Comparison of ENCODE assay signal across 24 mouse cellular contexts in the genomic region with DNA sequence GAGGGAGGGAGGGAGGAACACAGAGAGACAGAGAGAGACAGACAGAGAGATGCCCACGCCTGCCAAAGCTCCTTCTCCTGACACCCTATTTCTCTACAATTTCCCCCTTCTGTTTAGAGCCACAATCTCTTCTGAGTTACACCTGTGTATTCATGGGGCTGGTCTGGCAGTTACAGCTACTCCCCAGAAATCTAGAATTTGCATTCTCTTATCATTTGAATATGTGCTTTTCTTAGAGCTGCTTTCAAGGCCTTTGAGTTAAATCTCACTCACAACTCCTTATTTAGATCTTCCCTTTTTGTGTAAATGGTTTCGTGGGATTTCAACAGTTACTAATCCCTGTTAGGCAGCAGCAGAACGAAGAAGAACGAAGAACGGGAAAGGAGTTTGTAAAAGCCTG. TPM values are rescaled to one million over a fixed set of nuclear protein-coding genes. Genes with fewer than 3 reads are reported as not detected.
DNase-seq lines count a peak whose midpoint lies in the region; ATAC-seq and TF ChIP-seq lines count a peak whose summit lies in the region.
"Had no signal": no experiment of that assay in that cellular context is flagged by ENCODE, and none has a peak within 500 bp of the region (broad histone marks: within the 10 kb centered on the region; RNA-seq: fewer than 3 reads in every experiment).

No protein-coding gene starts in this region.

- H3K4me1 ChIP-seq in CH12.LX (ENCODE audit: control insufficient read depth in 1 of 2, insufficient read depth in 2 of 2) = peaks cover 20 to 56% of the 10 kb centered on the region in 2 experiments
- peaks cover 14 to 27% of the 10 kb centered on the region in 2 experiments for H3K4me1 ChIP-seq in MEL (ENCODE audit: control insufficient read depth in 1 of 2, insufficient read depth in 2 of 2, low read length in 2 of 2)

- H3K27me3 ChIP-seq in CH12.LX (replicated peaks) = no peaks in the 10 kb centered on the region
- H3K27me3 ChIP-seq in MEL (ENCODE audit: control insufficient read depth in 1 of 2, insufficient read depth in 2 of 2, low read length in 2 of 2) = no peaks in the 10 kb centered on the region
- H3K27me3 ChIP-seq: Patski had no signal

- H3K9ac ChIP-seq in CH12.LX (ENCODE audit: insufficient read depth, low read depth) (peak overlapping the region; percentile 100), MEL (ENCODE audit: control insufficient read depth, low read depth, low read length, poor library complexity, severe bottlenecking) (peak overlapping the region; percentile 64)

- TF ChIP-seq RAD21 in CH12.LX (IDR thresholded peaks at IDR 0.05; ENCODE audit: low read depth, low read length) = no peak
- no peak for TF ChIP-seq RAD21 in MEL (IDR thresholded peaks at IDR 0.05; ENCODE audit: low read depth, low read length)

- no peaks in the 10 kb centered on the region for H3K36me3 ChIP-seq in CH12.LX (replicated peaks in 1 of 2; ENCODE audit: control insufficient read depth in 1 of 2, insufficient read depth in 1 of 2, low read length in 1 of 2)
- H3K36me3 ChIP-seq in MEL (ENCODE audit: control insufficient read depth in 1 of 2, insufficient read depth in 2 of 2, low read length in 2 of 2) = peaks cover 0 to 46% of the 10 kb centered on the region in 2 experiments; a peak in 2 of 4 replicates
- H3K36me3 ChIP-seq: G1E had no signal

- ATAC-seq in granulocyte monocyte progenitor cell, adult 5-6 weeks (replicated peaks; ENCODE audit: poor library complexity, severe bottlenecking) = no peak
- ATAC-seq: activated CD4-positive, CD25-positive, alpha-beta regulatory T cell, adult 4 months; CD4-positive, CD25-positive, alpha-beta regulatory T cell, adult 4 months; Patski had no signal

- DNase-seq in A20 (ENCODE audit: low read depth, low spot score) (peak; percentile 71), CH12.LX (ENCODE audit: extremely low read depth) (peak; percentile 80), MEL (ENCODE audit: low read depth, low spot score) (peak; percentile 46)
- no peak for DNase-seq in left cerebral cortex, adult 18-20 months (ENCODE audit: low spot score in 2 of 2)
- DNase-seq in frontal cortex, postnatal 36 days (ENCODE audit: low spot score in 2 of 2) = no peak
- DNase-seq: adrenal gland, adult 2 months; adrenal gland, adult 8-10 months; adrenal gland, postnatal 10 days; adrenal gland, postnatal 14 days; adrenal gland, postnatal 25 days; adrenal gland, postnatal 36 days; B cell, adult 2 months; cerebellum, adult 11 months; cerebellum, adult 11-12 months; cerebellum, adult 18-20 months; cerebellum, adult 2 months; cerebellum, adult 8-10 months; cerebellum, adult 9-10 months had no signal

- peak overlapping the region; percentile 95 for H3K4me2 ChIP-seq in CH12.LX (ENCODE audit: insufficient read depth, low read depth, poor library complexity, severe bottlenecking)

- H3K9me3 ChIP-seq in CH12.LX (replicated peaks; ENCODE audit: low read length) (no peaks in the 10 kb centered on the region), MEL (replicated peaks; ENCODE audit: insufficient read depth, low read length) (no peaks in the 10 kb centered on the region)

- H3K27ac ChIP-seq in CH12.LX (ENCODE audit: insufficient read depth, low read depth) = peak overlapping the region; percentile 100
- H3K27ac ChIP-seq in MEL (ENCODE audit: control insufficient read depth, low read depth, low read length) = peak overlapping the region; percentile 96

- H3K79me2 ChIP-seq in CH12.LX (replicated peaks; ENCODE audit: control insufficient read depth, extremely low read depth, insufficient read depth, poor library complexity, severe bottlenecking) (peaks cover 6% of the 10 kb centered on the region), MEL (ENCODE audit: control insufficient read depth, insufficient read depth, low read length, poor library complexity) (no peaks in the 10 kb centered on the region)

- in situ Hi-C loops in CH12.LX (cut with MboI; ENCODE audit: low pct_ligation_motif_present, low pct_unique_long_range_greater_than_20kb, low sequenced_read_pairs) = no loop called here

- peak; percentile 74; the same call in 1 of the 2 replicates for TF ChIP-seq POLR2A in CH12.LX (IDR thresholded peaks at IDR 0.05; ENCODE audit: low read depth, low read length)
- no peak for TF ChIP-seq POLR2A in MEL (IDR thresholded peaks at IDR 0.05; ENCODE audit: control insufficient read depth in 1 of 2, insufficient read depth in 1 of 2, low read depth in 1 of 2, low read length in 2 of 2, poor library complexity in 1 of 2)

- H3K4me3 ChIP-seq in CH12.LX (replicated peaks in 1 of 3; ENCODE audit: low read depth in 2 of 3, low read length in 2 of 3, poor library complexity in 1 of 3) = peak overlapping the region; percentile 42 to 85 (median 53)
- no peak overlapping the region; a peak in 1 of 4 replicates for H3K4me3 ChIP-seq in MEL (ENCODE audit: control insufficient read depth in 1 of 2, insufficient read depth in 1 of 2, low read depth in 2 of 2, low read length in 2 of 2)

- no peak for TF ChIP-seq CTCF in CH12.LX (conservative IDR thresholded peaks at IDR 0.05 in 1 of 2, IDR thresholded peaks at IDR 0.05 in 1 of 2; ENCODE audit: low read depth in 2 of 2, low read length in 2 of 2)
- no peak for TF ChIP-seq CTCF in MEL (IDR thresholded peaks at IDR 0.05 in 2 of 3, conservative IDR thresholded peaks at IDR 0.05 in 1 of 3; ENCODE audit: control insufficient read depth in 1 of 3, insufficient read depth in 1 of 3, low read depth in 2 of 3, low read length in 3 of 3, poor library complexity in 1 of 3, severe bottlenecking in 1 of 3)

- no peak for TF ChIP-seq EP300 in CH12.LX (IDR thresholded peaks at IDR 0.05; ENCODE audit: low read length)
- peak in 1 of 2 experiments; percentile 42; a peak in 2 of 4 replicates for TF ChIP-seq EP300 in MEL (IDR thresholded peaks at IDR 0.05; ENCODE audit: low read depth in 1 of 2, low read length in 2 of 2)

- dilution Hi-C loops in CH12.LX (cut with MboI; ENCODE audit: extremely low pct_ligation_motif_present, extremely low pct_unique_long_range_greater_than_20kb, low sequenced_read_pairs) = no loop called here

TF ChIP-seq in CH12.LX, 34 proteins besides CTCF, POLR2A, EP300 and RAD21:
- TF ChIP-seq SIN3A (IDR thresholded peaks at IDR 0.05; ENCODE audit: low read length) (no peak), ZMIZ1 (IDR thresholded peaks at IDR 0.05; ENCODE audit: low read depth, low read length) (no peak), CHD2 (IDR thresholded peaks at IDR 0.05; ENCODE audit: low read length) (no peak), PAX5 (IDR thresholded peaks at IDR 0.05; ENCODE audit: low read length) (no peak), TBP (conservative IDR thresholded peaks at IDR 0.05; ENCODE audit: low read depth, low read length) (peak; percentile 95)

TF ChIP-seq in MEL, 35 proteins besides CTCF, POLR2A, EP300 and RAD21:
- TF ChIP-seq RCOR1 (IDR thresholded peaks at IDR 0.05; ENCODE audit: low read depth, low read length) = peak; percentile 87
- TF ChIP-seq ZC3H11A (IDR thresholded peaks at IDR 0.05; ENCODE audit: low read depth, low read length) = no peak
- no peak for TF ChIP-seq HCFC1 (IDR thresholded peaks at IDR 0.05; ENCODE audit: low read depth, low read length)
- no peak for TF ChIP-seq JUND (IDR thresholded peaks at IDR 0.05; ENCODE audit: low read depth, low read length)
- no peak for TF ChIP-seq MAFK (IDR thresholded peaks at IDR 0.05; ENCODE audit: borderline replicate concordance, low read depth, low read length)
- TF ChIP-seq ETS1 (IDR thresholded peaks at IDR 0.05; ENCODE audit: low read depth, low read length) = peak; percentile 62; the same call in 1 of the 2 replicates
- TF ChIP-seq E2F4 (IDR thresholded peaks at IDR 0.05; ENCODE audit: borderline replicate concordance, low read depth, low read length) = no peak
- TF ChIP-seq MXI1 (IDR thresholded peaks at IDR 0.05; ENCODE audit: low read depth, low read length) = no peak
- no peak for TF ChIP-seq UBTF (IDR thresholded peaks at IDR 0.05; ENCODE audit: borderline replicate concordance, insufficient read depth, low read depth, low read length)
- TF ChIP-seq TCF12 (IDR thresholded peaks at IDR 0.05; ENCODE audit: low read depth, low read length) = peak; percentile 43
- TF ChIP-seq GATA1 (IDR thresholded peaks at IDR 0.05; ENCODE audit: low read depth, low read length) = 0 out of 2 replicates have a peak, but pooled peaks have one; percentile 8
- TF ChIP-seq SIN3A (IDR thresholded peaks at IDR 0.05; ENCODE audit: low read length) = no peak
TF ChIP-seq in MEL: peak in this region for 4.

RNA-seq across cellular contexts. Expression of a gene that starts 55.0 kb away (rescaled TPM):
- not detected in 2 replicates for total RNA-seq in CH12.LX (2012; rRNA removed)
- not detected in 2 replicates for total RNA-seq in CH12.LX (2014; rRNA removed)
- polyA plus RNA-seq in CH12.LX (2012; ENCODE audit: insufficient read length, low read depth) = not detected in 2 replicates
- total RNA-seq in MEL (2012; rRNA removed) = 2.5 and 3.2 TPM in 2 replicates
- 1 to 10 TPM in 1 of 2 experiments, not detected in 1; 1.9 TPM for polyA plus RNA-seq in MEL (2012; ENCODE audit: insufficient read depth in 1 of 2, insufficient read length in 2 of 2, low read depth in 1 of 2, low replicate concordance in 2 of 2, missing spikeins in 1 of 2)
- total RNA-seq in left cerebral cortex, adult 18-20 months (2021) = 1 to 10 TPM; 1.2 to 1.6 TPM
- not detected in 2 replicates for total RNA-seq in granulocyte monocyte progenitor cell, adult 5-6 weeks (2014; fragmentation: Nextera tagmentation)
- not detected in 2 replicates for total RNA-seq in granulocyte monocyte progenitor cell, adult 5-6 weeks (2017)
- polyA plus RNA-seq: C2C12, G1E had no signal

Comparison
In these comparisons a context has a peak if more than half of its experiments do, and no peak if none do; other contexts are left out.
1. DNase-seq: peak in A20 (single experiment), CH12.LX (single experiment) and MEL (single experiment); none in left cerebral cortex, adult 18-20 months (0 of 2) and frontal cortex, postnatal 36 days (0 of 2).
2. H3K4me3 ChIP-seq: peak in CH12.LX (3 of 3); none in MEL (0 of 2).